Comparison of ENCODE assay signal across 14 mouse cellular contexts in genomic region chr5:76726518-76727103, GRCm38 (mm10).
"Had no signal": no experiment of that assay in that cellular context is flagged by ENCODE, and none has a peak within 500 bp of the region (broad histone marks: within the 10 kb centered on the region; RNA-seq: fewer than 3 reads in every experiment).

No protein-coding gene starts in this region.

- H3K27me3 ChIP-seq: kidney, embryonic 15.5 days; limb, embryonic 12.5 days; liver, embryonic 13.5 days; lung, embryonic 15.5 days; midbrain, embryonic 12.5 days had no signal

- H3K9me3 ChIP-seq: lung, embryonic 15.5 days; midbrain, embryonic 12.5 days had no signal

- H3K4me2 ChIP-seq: kidney, embryonic 15.5 days; limb, embryonic 12.5 days; liver, embryonic 13.5 days; lung, embryonic 15.5 days; midbrain, embryonic 12.5 days had no signal

- H3K4me3 ChIP-seq: kidney, embryonic 15.5 days; limb, embryonic 12.5 days; liver, embryonic 13.5 days; lung, embryonic 15.5 days; midbrain, embryonic 12.5 days had no signal

- H3K9ac ChIP-seq: kidney, embryonic 15.5 days; limb, embryonic 12.5 days; liver, embryonic 13.5 days; liver, postnatal 0 days; lung, embryonic 15.5 days; midbrain, embryonic 12.5 days had no signal

- ATAC-seq: liver, postnatal 0 days; midbrain, embryonic 16.5 days had no signal

- H3K27ac ChIP-seq: kidney, embryonic 15.5 days; limb, embryonic 12.5 days; liver, embryonic 13.5 days; lung, embryonic 15.5 days; midbrain, embryonic 12.5 days had no signal

- H3K36me3 ChIP-seq: lung, embryonic 15.5 days had no signal

- DNase-seq: kidney, adult 2 months; kidney, postnatal 14 days; liver; liver, embryonic 13.5 days; liver, postnatal 0 days; lung, postnatal 14 days; right cerebral cortex, adult 18-20 months; right cerebral cortex, postnatal 25 days; thymus, postnatal 36 days had no signal

- H3K4me1 ChIP-seq: kidney, embryonic 15.5 days; limb, embryonic 12.5 days; liver, embryonic 13.5 days; lung, embryonic 15.5 days; midbrain, embryonic 12.5 days had no signal
